Mouse (Mus musculus) heart, embryonic 10.5 days (tissue): ENCODE results near the gene Enox1. TPM values are rescaled to one million over a fixed set of nuclear protein-coding genes. Genes with fewer than 3 reads are reported as not detected.

ENCODE experiments used
- polyA plus RNA-seq: library from polyadenylated mRNA; unstranded; fragments of >200 nt; fragmentation: Nextera tagmentation; extraction: Ambion mirVana; gene quantifications from 2 replicates; pipeline ENCODE4 v1.2.1, GENCODE M21; 2016

Gene Enox1
- polyA plus RNA-seq, 1 experiment from 2014 or later: 5.8 TPM

Other genes starting within 250 kb of the Enox1 start
- 1.5 and 2.3 TPM in 2 replicates for gene Ccdc122, start 120.0 kb upstream of the Enox1 start, polyA plus RNA-seq
- 9.0 and 11.1 TPM in 2 replicates for gene Lacc1, start 119.9 kb upstream of the Enox1 start, polyA plus RNA-seq